Mouse (Mus musculus) midbrain, embryonic 14.5 days (tissue): ENCODE data around the gene Glp2r. TPM values are rescaled to one million over a fixed set of nuclear protein-coding genes. Genes with fewer than 3 reads are reported as not detected.

Experiments used
- ATAC-seq: fragments of 200-750 bp; cut with Nextera tagmentation; 2 replicates; pipeline ENCODE4 v1.8.0; 2017; ENCODE audit warnings: moderate number of reproducible peaks, moderate library complexity; ENCODE audit not compliant: low FRiP score, low TSS enrichment
- DNase-seq: peaks from one replicate; pipeline ENCODE4 v3.0.0-alpha.2; 2015
- H3K27ac ChIP-seq: fragments of 300-500 bp; sonication (generic); replicated peaks from 2 replicates; pipeline ENCODE4 v1.5.1; 2014; ENCODE audit warnings: mild to moderate bottlenecking, low read depth, low read length, moderate library complexity
- H3K27me3 ChIP-seq: fragments of 300-500 bp; sonication (generic); 2 replicates; pipeline ENCODE4 v1.6.1; 2014; ENCODE audit warnings: low read length, control low read depth, mixed read lengths; ENCODE audit not compliant: control insufficient read depth, insufficient read depth
- H3K36me3 ChIP-seq: fragments of 300-500 bp; sonication (generic); 2 replicates; pipeline ENCODE4 v1.6.1; 2014; ENCODE audit warnings: low read length, control low read depth; ENCODE audit not compliant: control insufficient read depth, insufficient read depth
- H3K4me1 ChIP-seq: fragments of 300-500 bp; sonication (generic); 2 replicates; pipeline ENCODE4 v1.6.1; 2014; ENCODE audit warnings: mild to moderate bottlenecking, antibody characterized with exemption, low read length, control low read depth; ENCODE audit not compliant: control insufficient read depth, insufficient read depth
- H3K4me2 ChIP-seq: fragments of 300-500 bp; sonication (generic); 2 replicates; pipeline ENCODE4 v1.6.1; 2014; ENCODE audit warnings: mild to moderate bottlenecking, low read length, moderate library complexity
- H3K4me3 ChIP-seq: fragments of 300-500 bp; sonication (generic); replicated peaks from 2 replicates; pipeline ENCODE4 v1.5.1; 2014; ENCODE audit warnings: low read depth, low read length
- H3K9ac ChIP-seq: fragments of 300-500 bp; sonication (generic); replicated peaks from 2 replicates; pipeline ENCODE4 v1.6.1; 2014; ENCODE audit warnings: mild to moderate bottlenecking, low read length, moderate library complexity
- H3K9me3 ChIP-seq: fragments of 300-500 bp; sonication (generic); 2 replicates; pipeline ENCODE4 v1.6.1; 2016; ENCODE audit warnings: low read length, control low read depth, mixed read lengths; ENCODE audit not compliant: control insufficient read depth
- WGBS: fragments of 180-500 bp; shearing (Covaris S2); extraction: QIAGEN DNeasy Blood & Tissue Kit; methylation state at CpG from one replicate; pipeline ENCODE4 v1.1.7; 2014; 5-methylcytosine and 5-hydroxymethylcytosine counted together
- polyA plus RNA-seq: library from polyadenylated mRNA; unstranded; fragments of >200 nt; fragmentation: Nextera tagmentation; extraction: Ambion mirVana; gene quantifications from 2 replicates; pipeline ENCODE4 v1.2.1, GENCODE M21; 2014

Gene Glp2r
- polyA plus RNA-seq = 0.07 TPM in 1 of 2 replicates, not detected in the other

DNA sequence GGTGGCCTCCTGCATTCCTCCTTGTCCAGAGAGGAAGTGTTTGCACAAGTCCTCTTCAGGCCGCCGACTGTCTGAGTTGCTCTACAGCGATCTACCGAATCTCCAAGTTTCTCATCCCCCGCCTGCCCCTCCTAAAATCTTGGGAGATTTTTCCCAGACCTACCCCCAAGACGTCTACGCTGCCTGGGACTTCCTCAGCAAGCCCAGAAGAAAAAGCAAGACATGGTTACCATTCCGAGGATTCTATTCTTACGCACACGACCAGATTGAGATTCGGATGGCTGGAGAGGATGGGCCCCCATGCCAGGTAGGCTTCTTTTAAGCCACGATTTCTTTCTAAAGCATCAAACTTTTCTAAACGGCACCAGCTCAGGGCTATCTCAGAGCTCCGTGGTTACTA lies at the start of gene Glp2r:
Gene Glp2r (minus strand): TSS at position 101 of the 400 bp plus-strand sequence.
- no peaks in the 10 kb centered on the region for H3K4me1 ChIP-seq
- no peak within 1 kb of the TSS for H3K4me2 ChIP-seq
- H3K36me3 ChIP-seq = no peaks in the 10 kb centered on the region
- ATAC-seq = no peak
- H3K9me3 ChIP-seq = no peaks in the 10 kb centered on the region
- DNase-seq = no peak
- WGBS = 86% methylated on average over 14 of the region's 14 CpGs
- no peak within 1 kb of the TSS for H3K9ac ChIP-seq
- H3K27me3 ChIP-seq = no peaks in the 10 kb centered on the region
- no peak within 1 kb of the TSS for H3K27ac ChIP-seq
- no peak within 1 kb of the TSS for H3K4me3 ChIP-seq

DNA sequence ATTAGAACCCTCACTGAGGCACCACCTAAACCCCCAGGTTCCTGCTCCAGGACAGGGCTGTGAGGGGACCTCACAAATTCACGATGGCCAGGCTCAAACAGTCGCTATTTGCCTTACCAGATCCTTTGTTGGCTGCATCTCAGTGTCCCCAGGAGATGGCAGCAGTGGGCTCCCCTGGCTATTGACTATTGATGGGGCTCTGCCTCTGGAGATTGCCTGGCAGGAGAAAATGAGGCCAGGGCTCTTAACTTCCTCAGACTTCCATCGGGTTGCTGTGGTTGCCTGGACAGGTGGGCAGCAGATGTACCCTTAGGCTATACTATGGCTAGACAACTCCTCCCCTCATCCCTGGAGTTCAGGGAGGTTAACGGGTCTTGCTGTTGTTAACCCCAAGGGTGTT lies 49.3 kb upstream of the Glp2r start:
- Histone ChIP-seq H3K9ac (no peak overlapping the region), H3K4me3 (no peak overlapping the region), H3K36me3 (no peaks in the 10 kb centered on the region), H3K9me3 (no peaks in the 10 kb centered on the region), H3K4me1 (no peaks in the 10 kb centered on the region), H3K27ac (no peak overlapping the region), H3K27me3 (no peaks in the 10 kb centered on the region), H3K4me2 (no peak overlapping the region)
- DNase-seq (peak; percentile 67), ATAC-seq (no peak)
- WGBS = 27% methylated on average over 4 of the region's 4 CpGs

DNA sequence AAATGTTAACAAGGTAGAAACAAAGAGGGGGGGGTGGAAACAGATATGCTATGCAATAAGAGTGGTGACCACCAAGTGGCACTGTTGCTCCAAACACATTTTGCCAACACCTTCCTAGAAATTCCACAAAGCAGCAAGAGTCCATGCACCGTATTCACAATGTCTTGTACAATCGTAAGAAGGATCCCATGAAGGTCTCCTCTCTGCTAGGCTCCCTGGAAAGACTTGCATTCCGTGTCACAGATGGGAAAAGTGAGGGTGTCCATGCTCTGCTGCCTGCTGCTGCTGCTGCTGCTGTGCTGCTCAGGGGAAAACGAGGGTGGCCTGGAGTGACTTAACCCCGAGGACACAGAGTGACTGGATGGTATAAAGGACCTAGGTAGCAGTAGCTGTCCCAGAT lies 48.7 kb upstream of the Glp2r start:
- H3K27ac ChIP-seq = no peak overlapping the region; the same call in 1 of the 2 replicates
- H3K4me3 ChIP-seq = no peak overlapping the region
- no peaks in the 10 kb centered on the region for H3K27me3 ChIP-seq
- WGBS = 17% methylated on average over 5 of the region's 5 CpGs
- H3K9me3 ChIP-seq = no peaks in the 10 kb centered on the region
- DNase-seq (peak; percentile 80), ATAC-seq (no peak)
- H3K36me3 ChIP-seq = no peaks in the 10 kb centered on the region
- H3K9ac ChIP-seq = peak overlapping the region; percentile 26; the same call in 1 of the 2 replicates
- peak overlapping the region; percentile 41 for H3K4me2 ChIP-seq
- no peaks in the 10 kb centered on the region for H3K4me1 ChIP-seq

DNA sequence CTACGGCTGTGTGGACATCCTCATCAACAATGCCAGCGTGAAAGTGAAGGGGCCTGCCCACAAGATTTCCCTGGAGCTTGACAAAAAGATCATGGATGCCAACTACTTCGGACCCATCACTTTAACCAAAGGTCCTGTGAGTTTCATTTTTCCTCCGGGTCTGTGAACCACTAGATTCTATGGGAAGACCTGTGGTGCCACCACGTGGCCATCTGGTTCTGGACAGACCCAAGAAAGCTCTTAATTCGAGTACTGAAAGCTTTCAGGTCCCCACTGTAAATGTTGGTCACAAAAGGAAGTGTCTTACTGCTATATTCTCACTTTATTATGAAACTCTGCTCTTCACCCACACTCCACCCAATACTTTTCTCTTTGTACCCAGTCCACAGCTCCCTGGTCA lies 40.6 kb upstream of the Glp2r start:
- 82% methylated on average over 6 of the region's 6 CpGs for WGBS
- Histone ChIP-seq H3K36me3 (no peaks in the 10 kb centered on the region), H3K4me1 (no peaks in the 10 kb centered on the region), H3K27me3 (no peaks in the 10 kb centered on the region), H3K4me2 (no peak overlapping the region), H3K9ac (no peak overlapping the region), H3K4me3 (no peak overlapping the region), H3K9me3 (no peaks in the 10 kb centered on the region), H3K27ac (no peak overlapping the region)
- DNase-seq = no peak
- no peak for ATAC-seq

DNA sequence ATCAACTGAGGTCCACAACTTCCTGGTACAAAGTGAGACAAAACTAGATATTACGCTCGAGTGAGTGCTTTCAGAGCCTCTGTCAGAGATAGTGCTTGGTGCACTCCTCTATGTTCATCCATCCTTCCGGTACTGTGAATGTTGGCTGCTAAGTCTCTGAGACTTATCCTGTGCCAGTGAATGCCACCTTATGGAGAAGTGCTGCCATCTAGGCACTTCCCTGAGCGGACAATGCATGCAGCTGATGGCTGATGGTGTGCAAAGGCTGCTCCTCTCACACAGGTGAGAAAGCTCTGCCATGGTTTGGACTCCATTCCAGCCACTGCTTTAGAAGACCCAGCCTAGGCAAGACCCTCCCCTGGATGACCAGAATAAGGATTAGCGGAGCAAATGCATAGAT lies 37.1 kb upstream of the Glp2r start:
- Histone ChIP-seq H3K4me2 (no peak overlapping the region), H3K9me3 (no peaks in the 10 kb centered on the region), H3K4me3 (no peak overlapping the region), H3K9ac (no peak overlapping the region), H3K27ac (no peak overlapping the region), H3K36me3 (no peaks in the 10 kb centered on the region), H3K4me1 (no peaks in the 10 kb centered on the region), H3K27me3 (no peaks in the 10 kb centered on the region)
- ATAC-seq = no peak
- WGBS = 79% methylated on average over 5 of the region's 5 CpGs
- no peak for DNase-seq

DNA sequence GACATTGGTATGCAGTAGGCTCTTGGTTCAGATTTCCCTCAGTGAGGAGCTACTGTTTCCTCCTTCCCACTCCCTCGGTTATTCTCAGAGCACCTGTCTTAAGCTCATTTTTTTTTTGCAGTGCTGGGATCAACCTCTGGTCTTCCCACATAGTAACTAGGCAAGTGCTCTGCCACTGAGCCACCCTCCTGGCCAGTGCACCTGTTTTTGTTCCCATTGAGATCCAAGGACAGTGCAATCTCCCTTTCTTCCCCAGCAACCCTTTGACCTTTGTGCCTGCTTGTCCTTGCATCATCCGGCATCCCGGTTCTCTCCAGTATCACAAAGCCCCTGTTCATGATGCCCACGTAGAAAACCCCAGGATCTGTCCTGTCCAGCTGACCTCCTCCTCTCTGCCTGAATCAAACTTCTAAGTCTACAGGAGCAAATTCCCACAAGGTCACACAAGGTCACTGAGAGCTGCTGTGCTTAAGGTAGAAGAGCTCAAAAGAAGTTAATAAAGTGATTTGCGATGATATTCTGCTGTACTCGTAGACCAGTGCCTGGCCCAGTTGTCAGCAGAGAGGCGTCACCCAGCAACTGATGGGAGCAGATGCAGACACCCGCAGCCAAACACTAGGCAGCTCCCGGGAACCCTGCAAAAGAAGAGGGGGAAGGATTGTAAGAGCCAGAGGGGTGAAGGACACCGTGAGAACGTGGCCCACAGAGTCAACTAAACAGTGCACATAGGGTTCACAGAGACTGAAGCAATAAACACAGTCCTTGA lies 36.1 kb upstream of the Glp2r start:
- DNase-seq (no peak), ATAC-seq (no peak)
- Histone ChIP-seq H3K4me3 (no peak overlapping the region), H3K4me2 (no peak overlapping the region), H3K36me3 (no peaks in the 10 kb centered on the region), H3K4me1 (no peaks in the 10 kb centered on the region), H3K9ac (no peak overlapping the region), H3K27me3 (no peaks in the 10 kb centered on the region), H3K27ac (no peak overlapping the region), H3K9me3 (no peaks in the 10 kb centered on the region)
- WGBS = 84% methylated on average over 11 of the region's 11 CpGs

DNA sequence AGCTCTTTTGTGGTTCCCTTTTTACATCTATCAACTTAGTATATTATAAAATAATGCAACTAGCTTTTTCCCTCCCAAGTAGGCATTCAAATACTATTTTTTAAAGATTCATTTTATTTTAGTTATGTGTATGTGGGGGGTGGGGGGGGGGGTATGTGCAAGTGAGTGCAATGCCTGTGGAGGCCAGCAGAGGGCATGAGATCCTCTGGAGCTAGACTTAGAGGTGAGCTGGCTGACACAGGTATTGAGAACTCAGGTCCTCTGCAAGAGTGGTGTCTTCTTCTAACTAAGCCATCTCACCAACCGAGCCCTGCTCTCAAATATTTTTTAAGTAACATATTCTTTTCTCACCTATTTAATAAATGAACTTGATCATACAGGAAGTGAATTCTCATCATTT lies 34.6 kb upstream of the Glp2r start:
- Histone ChIP-seq H3K4me1 (no peaks in the 10 kb centered on the region), H3K9ac (no peak overlapping the region), H3K27ac (no peak overlapping the region), H3K4me3 (no peak overlapping the region), H3K27me3 (no peaks in the 10 kb centered on the region), H3K9me3 (no peaks in the 10 kb centered on the region), H3K4me2 (no peak overlapping the region), H3K36me3 (no peaks in the 10 kb centered on the region)
- ATAC-seq = no peak
- 96% methylated on average over 1 of the region's 1 CpGs for WGBS
- no peak for DNase-seq

DNA sequence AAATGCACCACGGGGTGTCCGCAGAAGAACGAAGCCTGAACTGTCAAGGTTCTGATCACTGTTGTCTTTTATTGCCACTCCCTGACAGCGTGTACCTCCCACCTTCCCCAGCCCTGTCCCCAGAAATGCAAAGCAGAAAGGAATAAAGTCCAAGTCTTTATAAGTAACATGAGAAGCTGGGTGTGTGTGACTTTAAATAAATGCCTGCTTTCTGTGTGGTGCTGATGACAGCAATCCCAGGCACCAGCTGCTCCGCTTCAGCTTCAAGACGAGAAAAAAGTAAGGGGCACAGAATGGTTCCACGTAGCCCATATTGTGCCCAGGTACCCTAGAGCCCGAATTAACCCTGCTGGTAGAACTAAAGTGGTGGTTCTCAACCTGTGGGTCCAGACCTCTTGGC lies 30.2 kb upstream of the Glp2r start:
- Histone ChIP-seq H3K27me3 (no peaks in the 10 kb centered on the region), H3K9ac (no peak overlapping the region), H3K4me1 (no peaks in the 10 kb centered on the region), H3K4me3 (no peak overlapping the region), H3K36me3 (no peaks in the 10 kb centered on the region), H3K4me2 (no peak overlapping the region), H3K27ac (no peak overlapping the region), H3K9me3 (no peaks in the 10 kb centered on the region)
- ATAC-seq (no peak), DNase-seq (no peak)
- 85% methylated on average over 8 of the region's 8 CpGs for WGBS

DNA sequence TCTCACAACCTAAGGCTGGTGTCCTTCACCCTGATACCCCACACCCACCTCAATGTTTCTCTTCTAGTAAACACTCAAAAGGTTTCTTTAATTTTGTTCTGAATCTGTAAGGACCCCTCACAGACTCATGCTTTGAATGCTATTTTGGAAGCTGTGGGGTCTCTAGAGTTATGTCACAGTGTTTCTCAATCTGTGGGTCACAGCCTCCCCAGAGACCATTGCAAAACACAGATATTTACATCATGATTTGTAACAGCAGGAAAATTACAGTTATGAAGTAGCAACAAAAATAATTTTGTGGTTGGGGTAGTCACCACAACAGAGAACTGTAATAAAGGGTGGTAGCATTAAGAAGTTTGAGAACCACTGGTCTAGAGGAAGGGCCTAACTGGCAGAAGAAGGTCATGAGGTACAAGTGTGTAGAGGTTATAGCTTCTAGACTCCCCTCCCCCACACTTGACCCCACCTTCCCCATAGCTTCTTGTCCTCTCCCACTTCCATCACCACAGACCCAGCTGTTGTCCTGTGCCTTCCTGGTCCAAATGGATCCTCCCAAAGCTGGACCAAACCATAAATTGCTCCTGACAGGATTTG lies 29.3 kb upstream of the Glp2r start:
- Histone ChIP-seq H3K4me2 (no peak overlapping the region), H3K9me3 (no peaks in the 10 kb centered on the region), H3K4me3 (no peak overlapping the region), H3K27ac (no peak overlapping the region), H3K27me3 (no peaks in the 10 kb centered on the region), H3K4me1 (no peaks in the 10 kb centered on the region), H3K9ac (no peak overlapping the region), H3K36me3 (no peaks in the 10 kb centered on the region)
- DNase-seq (no peak), ATAC-seq (no peak)
